Mouse (Mus musculus): ENCODE measurements around the gene Sh3rf3.

- TF ChIP-seq POU5F1 (IDR thresholded peaks at IDR 0.05; ENCODE audit: borderline replicate concordance, low read length) (no peak), CTCF (conservative IDR thresholded peaks at IDR 0.05; ENCODE audit: low read length) (no peak)
These were observed 200.5 kb downstream of the Sh3rf3 start for GRCm38 (mm10) chr10:59013618-59014017.

All from E14TG2a.4 (cell line).